Mouse (Mus musculus) megakaryocyte progenitor cell, adult 5-6 weeks (primary cell): ENCODE measurements at regions not wholly inside any gene's neighbourhood (a gene's known extent, or its start where the extent isn't known, plus 50 kb on each side); places are given as distances from the start of the nearest gene placed in this dataset.

Experiments used
- ATAC-seq: replicated peaks from 2 replicates; pipeline ENCODE4 v1.8.0; 2016; ENCODE audit warnings: mild to moderate bottlenecking, moderate TSS enrichment, inconsistent platforms; ENCODE audit not compliant: poor library complexity

DNA sequence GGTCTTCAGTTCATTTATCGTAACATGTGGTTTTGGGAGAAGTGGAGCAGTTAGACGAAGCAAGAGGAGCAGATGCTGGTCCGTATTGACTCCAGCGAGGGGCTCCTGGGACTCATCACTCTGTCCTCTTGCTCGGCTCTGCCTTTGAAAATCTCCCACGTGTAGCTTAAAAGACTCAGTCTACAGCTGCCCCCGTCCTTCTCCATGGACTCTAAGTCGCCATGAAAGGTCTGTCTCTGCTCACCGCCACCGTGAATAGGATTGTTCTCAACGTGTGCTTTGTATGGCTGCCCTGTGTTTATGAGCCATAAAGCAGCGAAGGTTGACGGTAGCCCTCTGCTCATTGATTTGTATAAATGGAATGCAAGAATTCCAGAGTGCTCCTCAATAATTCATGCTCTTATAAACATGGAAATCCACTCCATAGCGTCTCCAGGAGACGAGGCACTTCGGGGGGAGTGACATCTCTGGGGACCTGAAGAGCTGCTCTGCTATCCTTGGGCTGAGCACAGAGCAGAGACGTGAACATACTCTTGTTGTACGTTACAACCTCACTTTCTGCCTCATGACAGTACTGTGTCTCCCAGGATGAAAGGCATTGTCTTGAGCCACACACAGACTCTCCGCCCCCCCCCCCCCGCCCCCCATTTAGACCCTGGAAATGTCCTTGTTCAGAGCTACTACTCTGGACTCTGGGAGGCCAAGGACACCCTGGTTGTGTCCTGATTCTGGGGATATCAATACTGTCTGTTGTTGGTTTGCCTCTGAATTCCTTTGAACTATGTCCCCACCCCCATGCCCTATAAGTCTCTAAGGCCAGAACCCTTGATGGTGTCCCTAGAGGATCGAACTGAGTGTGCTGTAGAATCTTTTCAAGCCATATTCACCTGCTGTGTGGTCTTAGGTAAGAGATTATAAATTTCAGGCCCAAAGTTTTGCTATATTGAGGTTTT is 90.8 kb upstream of the Hdac4 start:
- ATAC-seq = no peak

DNA sequence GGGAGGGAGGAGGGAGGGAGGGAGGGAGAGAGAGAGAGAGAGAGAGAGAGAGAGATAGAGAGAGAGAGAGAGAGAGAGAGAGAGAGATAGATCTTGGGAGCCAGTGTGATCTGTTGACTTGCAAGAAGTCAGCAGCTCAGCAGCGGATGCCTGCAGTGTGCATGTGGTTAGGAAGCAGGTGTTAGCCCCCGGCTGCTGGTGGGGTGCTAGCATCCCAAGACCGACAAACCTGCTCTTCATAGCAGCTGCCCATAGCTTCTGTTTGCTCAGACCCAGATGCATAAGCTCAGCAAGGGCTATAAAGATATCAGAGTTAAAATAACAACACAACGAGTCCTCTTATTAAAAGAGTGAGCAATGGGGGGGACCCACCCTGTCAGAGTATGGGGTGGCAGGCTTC is 88.7 kb upstream of the Hdac4 start:
- ATAC-seq = no peak

DNA sequence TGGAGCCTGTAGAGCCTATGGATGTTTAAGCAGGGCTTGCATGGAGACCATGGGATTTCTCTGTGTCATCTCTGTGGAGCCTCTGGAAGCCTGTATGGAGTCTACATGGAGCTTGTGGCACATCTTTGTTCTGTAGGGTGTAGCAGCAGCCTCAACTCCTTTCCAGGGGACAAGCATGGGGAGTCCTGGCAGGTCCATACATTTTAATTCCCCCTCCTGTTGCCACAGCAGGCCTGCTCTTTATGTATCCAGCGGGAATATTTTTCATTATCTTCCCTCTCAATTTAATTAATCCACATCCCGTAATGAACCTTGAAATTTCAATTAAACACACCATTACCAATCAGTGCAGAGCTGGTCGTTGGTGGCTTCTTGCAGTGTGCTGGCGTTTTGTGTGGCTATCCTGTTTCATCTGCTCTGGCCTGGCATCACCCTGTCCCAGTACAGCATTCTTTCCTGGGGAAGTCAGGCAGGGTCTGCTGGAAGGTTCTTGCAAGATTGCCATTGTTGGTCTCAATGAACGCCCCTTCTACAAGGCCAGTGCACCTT is 81.8 kb upstream of the Hdac4 start:
- no peak for ATAC-seq

DNA sequence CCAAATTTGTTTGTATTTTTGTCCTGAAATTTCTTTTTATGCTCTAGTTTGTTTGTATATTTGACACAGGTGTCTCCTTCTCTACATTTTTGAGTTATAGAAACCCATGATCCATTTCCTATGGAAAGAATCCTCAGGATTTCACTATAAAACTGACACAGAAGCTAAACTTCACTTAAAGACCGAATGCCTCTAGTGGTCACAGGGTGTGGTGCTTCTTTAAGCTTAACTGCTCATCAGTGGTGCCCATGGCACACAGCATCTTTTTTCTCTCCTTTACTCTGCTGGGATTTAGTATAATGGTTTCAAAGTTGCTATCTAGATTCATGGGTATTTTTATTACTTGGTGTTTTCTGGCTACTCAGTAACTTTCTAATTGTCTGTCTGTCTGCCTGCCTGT is 79.9 kb upstream of the Hdac4 start:
- ATAC-seq = peak; percentile 58

DNA sequence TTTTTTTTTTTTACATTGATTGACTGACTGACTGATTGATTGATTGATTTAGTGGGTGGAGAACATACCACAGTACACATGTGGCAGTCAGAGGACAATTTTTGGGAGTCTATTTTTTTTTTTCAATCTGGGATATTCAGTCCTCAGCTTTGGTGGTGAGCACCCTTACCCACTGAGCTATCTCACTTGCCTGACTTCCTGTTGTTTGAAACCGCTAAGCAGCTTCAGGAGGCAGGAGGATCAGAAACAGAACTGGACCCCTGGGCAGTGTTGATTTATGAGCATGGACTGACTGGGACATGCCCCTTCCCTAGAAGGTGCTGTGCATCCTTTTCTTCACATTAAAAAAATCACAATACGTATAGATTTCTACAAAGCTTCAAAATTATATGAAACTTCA is 78.3 kb upstream of the Hdac4 start:
- peak; percentile 57 for ATAC-seq

DNA sequence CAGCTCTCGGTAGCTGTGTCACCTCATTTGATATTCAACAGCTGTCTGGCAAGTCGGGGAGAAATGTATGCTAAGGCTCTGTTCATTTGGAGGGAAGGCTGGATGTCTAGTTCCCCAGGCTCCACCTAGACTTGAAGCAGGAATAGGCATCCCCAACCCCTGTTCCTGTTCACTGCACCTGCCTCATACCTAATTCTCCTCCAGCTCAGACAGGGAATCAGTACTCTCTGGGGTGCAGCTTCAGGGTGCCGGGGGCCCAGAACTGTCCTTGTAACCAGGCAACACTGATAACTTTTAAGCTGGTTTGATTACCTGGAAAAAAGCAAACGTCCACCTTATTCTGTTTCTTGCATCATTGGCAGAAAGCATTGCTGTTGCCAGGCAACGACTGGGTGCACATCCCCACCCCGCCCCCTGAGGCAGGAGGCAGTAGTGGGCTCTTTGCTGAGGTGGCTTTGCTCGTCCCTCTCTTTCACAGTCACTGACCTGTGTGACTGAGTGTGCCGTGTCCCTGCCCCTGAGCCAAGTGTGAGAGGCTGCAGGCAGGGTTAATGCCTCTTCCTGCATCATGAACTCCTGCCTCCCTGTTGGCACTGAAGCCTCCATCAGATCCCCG is 76.3 kb upstream of the Hdac4 start:
- ATAC-seq = no peak

DNA sequence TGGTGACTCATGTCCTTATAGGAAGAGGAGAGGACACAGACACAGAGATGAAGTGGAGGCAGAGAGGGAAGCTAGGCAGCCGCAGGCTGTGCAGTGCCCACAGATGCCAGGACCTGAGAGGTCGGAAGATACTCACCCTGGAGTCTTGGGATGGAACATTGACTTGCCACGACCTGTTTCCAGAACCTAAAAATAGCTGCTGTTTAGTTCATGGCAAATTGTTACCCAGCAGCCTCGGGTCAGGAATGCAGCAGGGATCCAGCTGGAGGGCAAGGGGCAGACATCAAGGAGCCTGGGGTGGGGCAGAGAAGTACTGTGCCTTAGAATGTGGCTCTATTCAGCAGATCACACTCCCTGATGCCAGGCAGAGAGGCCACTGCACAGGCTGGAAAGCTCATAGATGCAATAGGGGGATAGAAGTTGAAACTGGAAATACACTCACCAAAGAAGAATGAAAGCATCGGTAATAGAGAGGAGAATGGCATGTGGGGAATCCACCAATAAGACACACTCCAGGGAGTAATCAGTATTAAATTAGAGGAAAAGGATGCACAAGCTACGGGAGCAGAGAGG is 75.1 kb upstream of the Hdac4 start:
- no peak for ATAC-seq

DNA sequence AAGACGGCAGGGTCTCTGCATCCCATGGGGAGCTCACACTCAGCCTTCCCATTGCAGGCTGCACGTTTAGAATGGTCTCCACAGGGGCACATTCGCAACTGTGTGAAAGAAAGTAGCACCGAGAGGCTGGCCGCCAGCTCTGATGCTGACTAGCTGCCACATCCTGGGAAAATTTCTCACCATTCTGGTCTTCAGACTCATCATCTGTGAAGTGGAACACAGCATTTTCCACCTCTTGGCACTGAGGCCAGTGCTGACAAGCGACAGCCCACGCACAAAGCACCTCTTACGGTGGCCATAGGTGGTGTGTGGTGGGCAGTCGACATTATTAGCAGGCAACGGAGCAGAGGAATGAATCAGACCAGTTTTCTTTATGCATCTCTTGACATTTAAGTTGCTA is 74.0 kb upstream of the Hdac4 start:
- no peak for ATAC-seq

DNA sequence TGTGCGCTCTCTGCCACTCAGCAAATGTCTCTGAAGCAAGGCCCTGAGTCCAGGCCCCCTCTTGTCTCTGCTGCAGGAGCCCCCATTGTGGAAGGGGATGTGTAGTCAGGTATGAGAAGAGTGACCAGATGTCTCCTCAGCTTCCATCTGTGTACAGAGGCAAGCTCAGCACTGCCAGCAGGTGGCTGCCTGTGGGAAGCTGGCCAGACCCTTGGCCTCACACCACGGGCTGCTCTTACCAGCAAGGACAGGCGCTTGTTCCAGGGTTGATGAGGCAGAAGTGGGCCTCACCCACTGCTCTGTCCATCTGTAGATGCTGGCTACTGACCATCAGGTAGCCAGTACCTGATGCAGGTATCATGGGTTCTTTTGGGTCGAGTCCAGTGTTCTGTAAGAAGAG is 69.4 kb upstream of the Hdac4 start:
- no peak for ATAC-seq

DNA sequence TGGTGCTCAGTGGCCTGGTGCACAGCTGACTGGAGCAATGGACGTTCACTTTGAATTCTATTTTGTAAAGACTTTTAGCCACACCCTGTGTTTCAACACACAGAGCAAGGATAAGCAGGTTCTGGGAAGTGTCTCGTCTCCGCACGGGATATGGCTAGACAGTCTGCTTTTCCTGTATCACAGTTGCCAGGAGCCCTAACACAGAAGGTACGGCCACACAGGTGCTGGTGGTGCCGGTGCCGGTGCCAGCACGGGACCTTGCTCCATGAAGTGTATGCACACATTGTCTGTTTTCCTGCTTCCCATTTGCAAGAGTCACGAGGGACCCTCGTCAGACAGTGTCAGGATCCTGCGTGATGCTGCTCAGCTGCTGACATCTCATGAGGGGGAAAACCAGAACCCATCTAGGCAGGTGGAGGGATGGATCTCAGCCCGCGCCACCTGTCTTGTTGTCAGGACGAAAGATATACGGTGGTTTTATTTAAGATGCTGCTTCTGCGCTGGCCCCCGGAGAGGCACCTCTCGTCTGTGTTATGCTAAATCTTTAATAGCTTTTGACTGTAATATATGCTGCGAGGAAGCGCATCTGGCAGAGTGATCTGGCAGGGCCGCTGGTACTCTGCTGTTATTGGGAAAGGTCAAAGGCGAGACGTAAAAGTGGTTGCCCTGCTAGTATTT is 64.4 kb upstream of the Hdac4 start:
- no peak for ATAC-seq

DNA sequence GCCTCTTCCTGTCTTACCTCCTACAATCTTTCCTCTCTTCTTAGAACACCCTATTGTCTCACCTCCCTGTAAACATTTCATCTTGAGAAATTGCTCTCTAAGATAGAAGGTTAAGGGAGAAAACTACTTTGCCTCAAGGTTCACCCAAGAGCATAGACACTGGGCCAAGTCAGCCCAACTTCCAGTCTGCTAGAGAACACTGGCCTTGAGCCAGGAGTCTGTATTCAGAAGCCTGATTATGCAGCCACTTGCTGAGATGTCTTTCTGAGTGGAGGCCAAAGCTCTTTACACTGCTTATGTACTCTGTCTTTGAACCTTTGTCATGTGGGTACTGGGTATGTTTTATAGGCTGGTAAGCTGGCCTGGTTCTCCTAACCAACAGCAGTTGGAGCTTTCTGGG is 62.5 kb upstream of the Hdac4 start:
- ATAC-seq = no peak

DNA sequence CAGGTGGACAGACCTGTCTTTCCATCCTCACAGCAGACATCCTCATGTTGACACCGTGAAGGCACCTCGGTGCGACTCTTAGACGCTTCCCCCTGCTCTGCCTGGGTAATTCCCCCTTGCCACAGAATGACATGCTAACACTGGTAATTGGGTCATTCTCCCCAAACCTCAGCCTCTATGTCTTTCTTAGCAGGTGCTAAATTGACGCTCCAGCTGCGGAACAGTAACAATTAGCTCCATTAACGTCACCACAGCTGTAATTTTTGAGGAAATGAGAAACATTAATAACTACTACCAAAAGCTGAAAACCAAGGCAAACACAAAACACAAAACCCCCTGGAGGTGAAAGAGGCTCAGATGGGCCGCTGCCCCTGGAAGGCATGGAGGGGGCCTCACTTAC is 57.6 kb upstream of the Hdac4 start:
- ATAC-seq = no peak

DNA sequence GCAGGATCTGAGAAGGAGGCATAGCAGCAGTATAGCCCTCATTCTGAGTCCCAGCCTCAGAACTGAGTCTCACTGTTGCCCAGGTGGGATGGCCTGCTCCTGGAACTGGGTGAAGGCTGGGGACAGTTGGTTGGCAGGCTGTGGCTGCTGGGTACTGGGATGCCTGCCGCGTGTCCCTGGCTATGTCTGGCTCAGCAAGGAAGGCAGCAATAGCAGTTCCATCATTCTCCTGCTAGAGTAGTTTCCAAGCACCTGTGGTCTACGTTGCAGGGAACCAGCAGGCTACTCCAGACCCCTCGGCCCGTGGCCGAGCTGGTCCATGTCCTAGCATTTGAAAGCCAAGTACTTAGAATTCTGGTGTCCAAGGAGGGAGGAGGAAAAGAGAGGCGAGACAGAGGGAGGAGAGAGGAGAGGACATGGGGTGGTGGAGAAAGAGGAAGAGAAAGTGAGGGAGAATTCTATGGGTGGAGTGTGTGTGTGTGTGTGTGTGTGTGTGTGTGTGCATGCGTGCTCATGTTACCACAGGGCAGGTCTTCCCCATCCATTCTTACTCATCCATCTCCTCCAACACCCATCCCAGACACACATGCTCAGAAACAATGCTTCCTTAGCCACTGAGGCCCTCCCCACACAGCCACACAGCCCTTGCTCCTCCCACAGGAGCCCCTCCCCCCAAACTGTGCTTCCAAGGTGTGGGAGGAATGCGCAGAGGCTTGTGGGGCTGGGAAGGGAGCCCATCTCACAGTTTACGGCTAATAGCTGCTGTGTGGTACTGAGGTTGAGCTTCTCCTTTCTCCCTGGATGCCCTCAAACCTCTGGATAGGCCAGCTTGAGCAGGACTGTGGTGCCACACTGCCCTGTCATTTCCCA is 55.3 kb upstream of the Hdac4 start:
- ATAC-seq = peak; percentile 83
